Mouse (Mus musculus): ENCODE measurements around the gene Eef2k. TPM values are rescaled to one million over a fixed set of nuclear protein-coding genes. Genes with fewer than 3 reads are reported as not detected.

The Eef2k gene
- polyA plus RNA-seq (2012; ENCODE audit: low replicate concordance): 22.8 and 26.3 TPM in 2 replicates

DNA sequence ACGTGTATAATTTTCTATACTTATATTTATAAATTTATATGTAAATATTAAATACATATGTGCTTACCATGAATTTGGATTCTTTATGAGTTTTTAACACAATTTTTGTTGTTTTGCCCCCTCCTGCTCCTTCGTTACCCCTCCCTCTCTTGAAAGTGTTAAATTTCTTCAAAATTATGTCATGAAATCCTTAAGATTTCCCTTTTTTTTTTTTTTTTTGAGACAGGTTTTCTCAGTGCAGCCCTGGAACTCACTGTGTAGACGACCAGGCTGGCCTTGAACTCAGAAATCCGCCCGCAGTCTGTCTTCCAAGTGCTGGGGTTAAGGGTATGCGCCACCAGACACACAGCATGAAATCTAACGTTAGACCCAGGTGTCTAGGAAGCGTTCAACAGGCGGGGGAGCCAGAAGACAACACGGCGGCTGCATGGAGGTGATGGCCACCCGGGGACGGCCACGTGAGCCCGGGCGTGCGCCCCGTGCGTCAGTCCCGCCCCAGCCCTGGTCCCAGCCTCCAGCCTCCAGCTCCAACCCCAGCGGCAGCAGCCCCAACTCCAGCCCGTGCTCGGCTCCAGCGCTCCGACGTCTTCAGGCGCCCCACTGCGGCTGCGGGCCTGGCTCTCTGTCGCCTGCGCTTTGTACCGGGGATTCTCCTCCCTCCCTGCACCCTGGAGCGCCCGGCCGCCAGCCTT is at the start of gene Eef2k:
Eef2k (plus strand) TSS at position 487 of the 692 bp plus-strand sequence.

GRCm38 (mm10) chr7:120811834-120812415 is 30.7 kb upstream of the Eef2k start, which contains the start of gene Gm5737:
Gm5737 (plus strand) TSS chr7:120812365.

DNA sequence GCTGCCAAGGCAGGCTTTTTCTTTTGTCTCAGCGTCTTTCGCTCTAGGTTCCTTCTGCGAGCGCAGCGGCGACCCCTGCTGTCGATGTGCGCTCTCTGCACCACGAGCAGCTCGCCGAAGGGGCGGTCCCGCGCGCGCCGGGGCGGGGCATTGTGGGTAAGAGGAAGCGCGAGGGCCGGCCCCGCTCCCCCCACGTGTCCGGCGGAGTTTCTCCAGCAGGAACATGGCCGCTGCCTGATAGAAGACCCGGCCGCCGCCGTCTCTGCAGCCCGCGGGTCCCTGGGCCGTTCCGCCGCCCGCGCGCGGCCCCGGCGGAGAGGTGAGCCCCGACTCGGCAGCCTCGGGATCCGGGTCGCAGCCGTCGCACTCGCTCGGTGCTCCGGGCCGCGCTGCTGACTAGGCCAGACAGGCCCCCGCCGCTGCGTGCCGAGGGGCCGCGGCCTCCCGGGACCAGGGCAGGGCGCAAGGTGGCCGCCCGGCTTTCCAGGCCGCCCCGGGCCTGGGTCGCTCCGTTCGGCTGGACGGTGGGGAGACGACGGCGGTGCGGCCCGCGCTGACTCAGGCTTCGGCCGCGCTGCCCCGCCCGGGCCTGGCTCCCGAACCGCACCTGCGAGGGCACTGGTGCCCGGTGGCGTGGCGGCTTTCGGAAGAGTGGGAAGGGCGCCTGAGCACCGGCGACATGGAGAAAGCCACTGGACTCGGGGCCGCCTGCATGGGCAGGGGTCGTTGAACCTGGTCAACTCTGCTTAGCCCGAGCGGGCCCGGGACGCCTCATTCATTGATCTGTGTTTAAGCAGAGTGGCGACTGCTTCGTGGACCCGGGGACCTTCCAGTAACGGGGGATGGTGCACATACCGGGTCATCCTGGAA is 75.2 kb downstream of the Eef2k start, which contains the start of gene Polr3e:
Polr3e (plus strand) TSS at position 153 of the 870 bp plus-strand sequence.

Other genes starting within 250 kb of the Eef2k start
- gene Uqcrc2, start 207.7 kb upstream of the Eef2k start, polyA plus RNA-seq (2012; ENCODE audit: low replicate concordance): 3.5 and 9.7 TPM in 2 replicates
- gene Pdzd9, start 172.5 kb upstream of the Eef2k start, polyA plus RNA-seq (2012; ENCODE audit: low replicate concordance): not detected in 2 replicates
- gene Mosmo, start 165.2 kb upstream of the Eef2k start, polyA plus RNA-seq (2012; ENCODE audit: low replicate concordance): 27.2 and 57.5 TPM in 2 replicates
- not detected in 2 replicates for gene Vwa3a, start 103.5 kb upstream of the Eef2k start, polyA plus RNA-seq (2012; ENCODE audit: low replicate concordance)
- gene Gm5737, start 30.5 kb upstream of the Eef2k start, polyA plus RNA-seq (2012; ENCODE audit: low replicate concordance): not detected in 2 replicates
- gene Polr3e, start 74.9 kb downstream of the Eef2k start, polyA plus RNA-seq (2012; ENCODE audit: low replicate concordance): 13.7 and 14.3 TPM in 2 replicates
- gene Cdr2, start 139.5 kb downstream of the Eef2k start, polyA plus RNA-seq (2012; ENCODE audit: low replicate concordance): 10.7 and 33.2 TPM in 2 replicates
- 0.07 TPM in 1 of 2 replicates, not detected in the other for gene Mfsd13b, start 139.7 kb downstream of the Eef2k start, polyA plus RNA-seq (2012; ENCODE audit: low replicate concordance)
- 15.9 and 16.6 TPM in 2 replicates for gene Mettl9, start 191.6 kb downstream of the Eef2k start, polyA plus RNA-seq (2012; ENCODE audit: low replicate concordance)
- gene Igsf6, start 231.7 kb downstream of the Eef2k start, polyA plus RNA-seq (2012; ENCODE audit: low replicate concordance): 4.8 and 7.1 TPM in 2 replicates
- 0.03 TPM in 1 of 2 replicates, not detected in the other for gene Otoa, start 238.8 kb downstream of the Eef2k start, polyA plus RNA-seq (2012; ENCODE audit: low replicate concordance)

Data from hematopoietic multipotent progenitor cell, adult 10-12 weeks (in vitro differentiated cells).